Mouse (Mus musculus): ENCODE measurements around the gene Gm13276.

DNA sequence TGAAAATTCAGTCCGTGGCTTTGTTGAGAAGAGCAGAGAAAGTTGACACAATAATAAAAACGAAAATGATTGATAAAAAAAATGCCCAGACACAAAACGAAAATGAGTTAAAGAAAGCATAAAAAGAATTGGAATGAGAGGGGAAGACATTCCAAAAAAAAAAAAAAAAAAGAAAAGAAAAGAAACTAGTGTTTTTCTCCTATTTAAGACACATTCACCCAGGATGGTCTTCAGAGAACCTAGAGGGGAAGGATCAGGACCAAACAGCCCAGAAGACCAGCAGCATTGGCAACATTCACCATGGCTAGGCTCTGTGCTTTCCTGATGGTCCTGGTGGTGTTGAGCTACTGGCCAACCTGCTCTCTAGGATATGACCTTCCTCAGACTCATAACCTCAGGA is 30.4 kb downstream of the Gm13276 start, which contains the start of gene Ifna7:
- TF ChIP-seq GATA1 (IDR thresholded peaks at IDR 0.05; ENCODE audit: low read length) (no peak), TAL1 (IDR thresholded peaks at IDR 0.05; ENCODE audit: low read length) (no peak)
